16 mouse cellular contexts compared by ENCODE assay signal in genomic region chr11:78213086-78213817, GRCm38 (mm10). TPM values are rescaled to one million over a fixed set of nuclear protein-coding genes. Genes with fewer than 3 reads are reported as not detected.
DNase-seq lines count a peak whose midpoint lies in the region; ATAC-seq and TF ChIP-seq lines count a peak whose summit lies in the region.
"Had no signal": no experiment of that assay in that cellular context is flagged by ENCODE, and none has a peak within 500 bp of the region (broad histone marks: within the 10 kb centered on the region; RNA-seq: fewer than 3 reads in every experiment).

No protein-coding gene starts in this region.

- H3K4me1 ChIP-seq in lung, postnatal 0 days (ENCODE audit: insufficient read depth, low read depth, low read length): no peaks in the 10 kb centered on the region
- H3K4me1 ChIP-seq in bone marrow, adult 2 months (ENCODE audit: control insufficient read depth, insufficient read depth, low read length): peaks cover 2% of the 10 kb centered on the region
- H3K4me1 ChIP-seq: embryonic facial prominence, embryonic 12.5 days; intestine, embryonic 15.5 days; limb, embryonic 13.5 days; lung, embryonic 15.5 days had no signal

- H3K4me3 ChIP-seq in lung, postnatal 0 days (ENCODE audit: low read depth, low read length): no peak overlapping the region
- peak overlapping the region; percentile 37 for H3K4me3 ChIP-seq in bone marrow, adult 2 months (replicated peaks; ENCODE audit: control insufficient read depth, low read depth, low read length)
- H3K4me3 ChIP-seq: embryonic facial prominence, embryonic 12.5 days; intestine, embryonic 15.5 days; limb, embryonic 13.5 days; lung, embryonic 15.5 days had no signal

- no peaks in the 10 kb centered on the region for H3K9me3 ChIP-seq in lung, postnatal 0 days (ENCODE audit: low read length)
- H3K9me3 ChIP-seq: embryonic facial prominence, embryonic 12.5 days; intestine, embryonic 15.5 days; limb, embryonic 13.5 days; lung, embryonic 15.5 days had no signal

- TF ChIP-seq POLR2A in bone marrow, adult 2 months (IDR thresholded peaks at IDR 0.05; ENCODE audit: borderline replicate concordance, control insufficient read depth, low read depth, low read length): no peak

- no peak overlapping the region for H3K9ac ChIP-seq in lung, postnatal 0 days (replicated peaks; ENCODE audit: low read depth)
- H3K9ac ChIP-seq: embryonic facial prominence, embryonic 12.5 days; intestine, embryonic 15.5 days; limb, embryonic 13.5 days; lung, embryonic 15.5 days had no signal

- peaks cover 73% of the 10 kb centered on the region for H3K36me3 ChIP-seq in lung, postnatal 0 days (ENCODE audit: insufficient read depth, low read length)

- H3K27ac ChIP-seq in lung, postnatal 0 days (ENCODE audit: low read length): no peak overlapping the region
- H3K27ac ChIP-seq in bone marrow, adult 2 months (ENCODE audit: control insufficient read depth, insufficient read depth, low read depth, low read length, poor library complexity): peak overlapping the region; percentile 78
- H3K27ac ChIP-seq: embryonic facial prominence, embryonic 12.5 days; intestine, embryonic 15.5 days; limb, embryonic 13.5 days; lung, embryonic 15.5 days had no signal

- WGBS in lung, postnatal 0 days: 76% methylated on average over 14 of the region's 14 CpGs
- 28% methylated on average over 14 of the region's 14 CpGs for WGBS in bone marrow, adult 2 months

- TF ChIP-seq EP300 in lung, postnatal 0 days (IDR thresholded peaks at IDR 0.05): no peak

- H3K4me2 ChIP-seq in lung, postnatal 0 days (replicated peaks; ENCODE audit: low read depth, low read length): no peak overlapping the region
- H3K4me2 ChIP-seq: embryonic facial prominence, embryonic 12.5 days; heart, embryonic 11.5 days; intestine, embryonic 15.5 days; limb, embryonic 13.5 days; lung, embryonic 15.5 days had no signal

- H3K27me3 ChIP-seq in lung, postnatal 0 days (replicated peaks; ENCODE audit: insufficient read depth, low read length): no peaks in the 10 kb centered on the region
- H3K27me3 ChIP-seq: embryonic facial prominence, embryonic 12.5 days; intestine, embryonic 15.5 days; limb, embryonic 13.5 days; lung, embryonic 15.5 days had no signal

- intact Hi-C loops in gastrocnemius, postnatal 36 days (cut with DNase I): no loop called here

- no peak for TF ChIP-seq CTCF in lung, postnatal 0 days (IDR thresholded peaks at IDR 0.05)
- no peak for TF ChIP-seq CTCF in bone marrow, adult 2 months (IDR thresholded peaks at IDR 0.05; ENCODE audit: control insufficient read depth, insufficient read depth, low read length)

- peak; percentile 29 for DNase-seq in lung, postnatal 25 days (ENCODE audit: low spot score)
- no peak for DNase-seq in lung, postnatal 0 days (ENCODE audit: low spot score)
- peak; percentile 37 to 40 for DNase-seq in lung, postnatal 4 days
- DNase-seq in spleen, postnatal 36 days (ENCODE audit: low spot score in 2 of 2): peak; percentile 75 to 79
- DNase-seq in gastrocnemius, postnatal 36 days: no peak
- DNase-seq: cerebellum, postnatal 36 days; gastrocnemius, postnatal 10 days; heart, postnatal 4 days; midbrain, embryonic 14.5 days had no signal

- ATAC-seq in lung, postnatal 0 days: no peak
- no peak for ATAC-seq in activated CD4-positive, CD25-positive, alpha-beta regulatory T cell, adult 4 months
- ATAC-seq: intestine, embryonic 15.5 days had no signal

RNA-seq across cellular contexts. Expression of gene Proca1, which starts 20.1 kb away (rescaled TPM):
- 8.1 and 11.2 TPM in 2 replicates for polyA plus RNA-seq in lung, postnatal 0 days (2015; fragmentation: Nextera tagmentation; extraction: Ambion mirVana)
- polyA plus RNA-seq in bone marrow, adult 2 months (2011; ENCODE audit: insufficient read depth, insufficient read length, low replicate concordance, missing spikeins): 2.6 and 3.3 TPM in 2 replicates
- polyA plus RNA-seq in activated CD4-positive, CD25-positive, alpha-beta regulatory T cell, adult 4 months (2017; shearing (Covaris generic)): 1 to 10 TPM in 1 of 2 experiments, under 1 TPM in 1; 0.49 to 2.5 TPM
- under 1 TPM in 1 of 2 experiments, not detected in 1; 0.74 TPM for total RNA-seq in gastrocnemius, postnatal 36 days (2021)

RNA-seq across cellular contexts. Expression of gene Rab34, which starts 25.0 kb away (rescaled TPM):
- 103 and 104 TPM in 2 replicates for polyA plus RNA-seq in lung, postnatal 0 days (2015; fragmentation: Nextera tagmentation; extraction: Ambion mirVana)
- 5.2 and 8.6 TPM in 2 replicates for polyA plus RNA-seq in bone marrow, adult 2 months (2011; ENCODE audit: insufficient read depth, insufficient read length, low replicate concordance, missing spikeins)
- not detected for polyA plus RNA-seq in activated CD4-positive, CD25-positive, alpha-beta regulatory T cell, adult 4 months (2017; shearing (Covaris generic))
- 1 to 10 TPM; 4.2 to 4.5 TPM for total RNA-seq in gastrocnemius, postnatal 36 days (2021)

RNA-seq across cellular contexts. Expression of gene Rpl23a, which starts 29.9 kb away (rescaled TPM):
- 991 and 1,079 TPM in 2 replicates for polyA plus RNA-seq in lung, postnatal 0 days (2015; fragmentation: Nextera tagmentation; extraction: Ambion mirVana)
- 181 and 299 TPM in 2 replicates for polyA plus RNA-seq in bone marrow, adult 2 months (2011; ENCODE audit: insufficient read depth, insufficient read length, low replicate concordance, missing spikeins)
- 1,000 to 10,000 TPM; 3,988 to 4,036 TPM for polyA plus RNA-seq in activated CD4-positive, CD25-positive, alpha-beta regulatory T cell, adult 4 months (2017; shearing (Covaris generic))
- total RNA-seq in gastrocnemius, postnatal 36 days (2021): 100 to 1,000 TPM; 644 to 813 TPM

RNA-seq across cellular contexts. Expression of gene Sdf2, which starts 32.3 kb away (rescaled TPM):
- polyA plus RNA-seq in lung, postnatal 0 days (2015; fragmentation: Nextera tagmentation; extraction: Ambion mirVana): 96.2 and 109 TPM in 2 replicates
- polyA plus RNA-seq in bone marrow, adult 2 months (2011; ENCODE audit: insufficient read depth, insufficient read length, low replicate concordance, missing spikeins): 47.7 and 67.8 TPM in 2 replicates
- polyA plus RNA-seq in activated CD4-positive, CD25-positive, alpha-beta regulatory T cell, adult 4 months (2017; shearing (Covaris generic)): 100 to 1,000 TPM; 102 to 108 TPM
- 10 to 100 TPM; 40.7 to 41.1 TPM for total RNA-seq in gastrocnemius, postnatal 36 days (2021)

RNA-seq across cellular contexts. Expression of gene Supt6, which starts 32.5 kb away (rescaled TPM):
- 11.4 and 12.2 TPM in 2 replicates for polyA plus RNA-seq in lung, postnatal 0 days (2015; fragmentation: Nextera tagmentation; extraction: Ambion mirVana)
- polyA plus RNA-seq in bone marrow, adult 2 months (2011; ENCODE audit: insufficient read depth, insufficient read length, low replicate concordance, missing spikeins): 15.1 and 30.7 TPM in 2 replicates
- polyA plus RNA-seq in activated CD4-positive, CD25-positive, alpha-beta regulatory T cell, adult 4 months (2017; shearing (Covaris generic)): 10 to 100 TPM; 14.4 to 18.0 TPM
- 10 to 100 TPM; 21.9 to 23.1 TPM for total RNA-seq in gastrocnemius, postnatal 36 days (2021)

Comparison
In these comparisons a context has a peak if more than half of its experiments do, and no peak if none do; other contexts are left out.
1. DNase-seq: peak in lung, postnatal 25 days (single experiment), lung, postnatal 4 days (2 of 2) and spleen, postnatal 36 days (2 of 2); none in lung, postnatal 0 days (single experiment) and gastrocnemius, postnatal 36 days (0 of 2).
2. RNA of gene Rab34, which starts 25.0 kb away (polyA plus RNA-seq): 103 to 104 TPM in lung, postnatal 0 days; 5.2 to 8.6 TPM in bone marrow, adult 2 months and not detected in activated CD4-positive, CD25-positive, alpha-beta regulatory T cell, adult 4 months; every median in the first group is over 10 times any median in the second.